Comparison of ENCODE assay signal across 10 mouse cellular contexts in genomic region chr10:93250436-93251317, GRCm38 (mm10).
DNase-seq lines count a peak whose midpoint lies in the region; ATAC-seq and TF ChIP-seq lines count a peak whose summit lies in the region.
"Had no signal": no experiment of that assay in that cellular context is flagged by ENCODE, and none has a peak within 500 bp of the region (broad histone marks: within the 10 kb centered on the region; RNA-seq: fewer than 3 reads in every experiment).

No protein-coding gene starts in this region.

- peak overlapping the region; percentile 66 for H3K27ac ChIP-seq in heart, embryonic 16.5 days (ENCODE audit: low read length)
- no peak overlapping the region for H3K27ac ChIP-seq in liver, embryonic 16.5 days (ENCODE audit: low read length)
- no peak overlapping the region for H3K27ac ChIP-seq in liver, embryonic 11.5 days (ENCODE audit: low read depth, low read length)
- peak overlapping the region; percentile 41 for H3K27ac ChIP-seq in intestine, embryonic 16.5 days (ENCODE audit: low read length)

- 48% methylated on average over 24 of the region's 24 CpGs for WGBS in heart, embryonic 16.5 days
- 72% methylated on average over 24 of the region's 24 CpGs for WGBS in liver, embryonic 16.5 days (ENCODE audit: insufficient replicate concordance)
- WGBS in liver, embryonic 11.5 days, result 78% methylated on average over 24 of the region's 24 CpGs
- 46% methylated on average over 24 of the region's 24 CpGs for WGBS in intestine, embryonic 16.5 days

- intact Hi-C loops in heart, postnatal 36 days (cut with DNase I), result no loop called here

- no peaks in the 10 kb centered on the region for H3K9me3 ChIP-seq in heart, embryonic 16.5 days (replicated peaks; ENCODE audit: control insufficient read depth, low read length)
- no peaks in the 10 kb centered on the region for H3K9me3 ChIP-seq in liver, embryonic 16.5 days (replicated peaks; ENCODE audit: control insufficient read depth, low read length)
- no peaks in the 10 kb centered on the region for H3K9me3 ChIP-seq in liver, embryonic 11.5 days (ENCODE audit: control insufficient read depth, low read length)
- H3K9me3 ChIP-seq in intestine, embryonic 16.5 days (ENCODE audit: control insufficient read depth, low read length), result no peaks in the 10 kb centered on the region

- H3K27me3 ChIP-seq in heart, embryonic 16.5 days (ENCODE audit: control insufficient read depth, insufficient read depth, low read length), result no peaks in the 10 kb centered on the region
- no peaks in the 10 kb centered on the region for H3K27me3 ChIP-seq in liver, embryonic 16.5 days (ENCODE audit: control insufficient read depth, insufficient read depth, low read depth, low read length)
- H3K27me3 ChIP-seq in liver, embryonic 11.5 days (replicated peaks; ENCODE audit: control insufficient read depth, insufficient read depth, low read length), result no peaks in the 10 kb centered on the region
- no peaks in the 10 kb centered on the region for H3K27me3 ChIP-seq in Patski
- H3K27me3 ChIP-seq in intestine, embryonic 16.5 days (replicated peaks; ENCODE audit: control insufficient read depth, insufficient read depth, low read length), result no peaks in the 10 kb centered on the region

- peaks cover 9% of the 10 kb centered on the region; the same call in 1 of the 2 replicates for H3K36me3 ChIP-seq in heart, embryonic 16.5 days (ENCODE audit: control insufficient read depth, insufficient read depth)
- H3K36me3 ChIP-seq in liver, embryonic 16.5 days (ENCODE audit: control insufficient read depth, insufficient read depth), result peaks cover 10% of the 10 kb centered on the region
- peaks cover 9% of the 10 kb centered on the region; the same call in 1 of the 2 replicates for H3K36me3 ChIP-seq in liver, embryonic 11.5 days (ENCODE audit: control insufficient read depth, insufficient read depth, low read length)
- no peaks in the 10 kb centered on the region for H3K36me3 ChIP-seq in intestine, embryonic 16.5 days (ENCODE audit: control insufficient read depth, insufficient read depth, low read length)

- peaks cover 34% of the 10 kb centered on the region for H3K4me1 ChIP-seq in heart, embryonic 16.5 days (ENCODE audit: control insufficient read depth, insufficient read depth, low read length)
- peaks cover 3% of the 10 kb centered on the region; the same call in 1 of the 2 replicates for H3K4me1 ChIP-seq in liver, embryonic 16.5 days (ENCODE audit: control insufficient read depth, low read depth, low read length)
- no peaks in the 10 kb centered on the region for H3K4me1 ChIP-seq in liver, embryonic 11.5 days (replicated peaks; ENCODE audit: control insufficient read depth, insufficient read depth, low read length)
- H3K4me1 ChIP-seq in intestine, embryonic 16.5 days (ENCODE audit: control insufficient read depth, insufficient read depth, low read length), result peaks cover 18% of the 10 kb centered on the region

- POLR2A ChIA-PET in Patski (lab: Charles Lee), result interaction anchor here (0.9 to 1.7 kb wide), 5 partner anchors 12 to 89 kb away, joined by 3 to 8 read pairs (median 3); no protein-coding TSS in a partner anchor

- in situ Hi-C loops in Patski (cut with MboI; ENCODE audit: low pct_unique_long_range_greater_than_20kb), result no loop called here

- peak overlapping the region; percentile 29 for H3K4me2 ChIP-seq in heart, embryonic 16.5 days (ENCODE audit: low read depth, low read length)
- H3K4me2 ChIP-seq in liver, embryonic 16.5 days (ENCODE audit: low read depth, low read length), result no peak overlapping the region
- no peak overlapping the region for H3K4me2 ChIP-seq in liver, embryonic 11.5 days
- no peak overlapping the region for H3K4me2 ChIP-seq in intestine, embryonic 16.5 days (ENCODE audit: low read depth, low read length)

- no peak for DNase-seq in heart, postnatal 36 days
- DNase-seq in liver, embryonic 11.5 days (ENCODE audit: low spot score), result no peak
- DNase-seq in Patski (ENCODE audit: low read depth, low spot score) (no peak), adipocyte (ENCODE audit: low spot score) (no peak)
- no peak for DNase-seq in cerebellum, postnatal 10 days
- DNase-seq: cerebellum, adult 9-11 months; kidney, adult 8-10 months had no signal

- H3K4me3 ChIP-seq in heart, embryonic 16.5 days (ENCODE audit: low read length), result no peak overlapping the region
- no peak overlapping the region for H3K4me3 ChIP-seq in liver, embryonic 16.5 days (ENCODE audit: low read depth, low read length)
- no peak overlapping the region for H3K4me3 ChIP-seq in liver, embryonic 11.5 days (ENCODE audit: low read depth, low read length)
- H3K4me3 ChIP-seq in intestine, embryonic 16.5 days (ENCODE audit: low read length), result no peak overlapping the region

- 0 out of 2 replicates have a peak, but pooled peaks have one; percentile 33 for ATAC-seq in heart, embryonic 16.5 days (replicated peaks; ENCODE audit: extremely low read depth, insufficient read depth, low FRiP score)
- peak; percentile 30; the same call in 1 of the 2 replicates for ATAC-seq in liver, embryonic 16.5 days (ENCODE audit: low read depth)
- ATAC-seq in liver, embryonic 11.5 days (replicated peaks; ENCODE audit: low FRiP score), result no peak
- peak; percentile 91 for ATAC-seq in Patski
- ATAC-seq in intestine, embryonic 16.5 days, result peak; percentile 41

- CTCF ChIA-PET in Patski (lab: Charles Lee), result interaction anchor here (1.0 to 2.0 kb wide), 13 partner anchors 10 to 200 kb away, joined by 3 to 13 read pairs (median 3); no protein-coding TSS in a partner anchor

- TF ChIP-seq CTCF in Patski (IDR thresholded peaks at IDR 0.05), result no peak

- H3K9ac ChIP-seq in heart, embryonic 16.5 days (ENCODE audit: low read length), result peak overlapping the region; percentile 57
- no peak overlapping the region for H3K9ac ChIP-seq in liver, embryonic 16.5 days (ENCODE audit: low read depth, low read length)
- no peak overlapping the region for H3K9ac ChIP-seq in liver, embryonic 11.5 days (ENCODE audit: low read depth, low read length)
- H3K9ac ChIP-seq in intestine, embryonic 16.5 days (ENCODE audit: low read depth, low read length), result no peak overlapping the region

Comparison
In these comparisons a context has a peak if more than half of its experiments do, and no peak if none do; other contexts are left out.
1. H3K27ac ChIP-seq: peak in heart, embryonic 16.5 days (single experiment) and intestine, embryonic 16.5 days (single experiment); none in liver, embryonic 16.5 days (single experiment) and liver, embryonic 11.5 days (single experiment).